Mouse (Mus musculus) lung, adult 2 months (tissue): ENCODE results near the gene Bcl11a.

Experiments used
- CTCF ChIP-seq: fragments of 200-500 bp; IDR thresholded peaks from 2 replicates; pipeline ENCODE4 v1.5.1; 2011; ENCODE audit warnings: mild to moderate bottlenecking, low read length, control low read depth; ENCODE audit not compliant: insufficient read depth
- POLR2A ChIP-seq: fragments of 200-500 bp; IDR thresholded peaks from 2 replicates; pipeline ENCODE4 v1.6.1; 2011; ENCODE audit warnings: low read depth, mild to moderate bottlenecking, control low read depth, low read length, borderline replicate concordance; ENCODE audit errors: extremely low read depth

DNA sequence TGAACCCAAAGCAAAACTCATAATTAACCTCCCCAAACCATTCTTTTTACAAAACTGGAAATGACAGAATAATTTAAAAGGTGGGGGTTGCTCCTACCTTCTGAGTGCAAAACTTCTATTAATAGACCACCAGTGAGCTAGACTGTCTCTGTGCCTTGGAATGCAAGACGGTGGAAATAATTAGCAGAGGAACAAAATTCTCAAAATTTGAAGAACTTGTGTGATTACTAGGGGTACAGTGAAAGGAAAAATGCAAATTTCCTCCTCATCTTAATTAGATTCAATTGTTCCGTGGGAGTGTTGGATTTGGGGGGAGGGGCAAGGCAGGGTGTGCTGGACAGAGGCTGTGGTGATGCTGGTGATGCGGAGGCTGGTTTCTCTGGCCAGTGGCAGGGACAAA lies 20.8 kb downstream of the Bcl11a start:
- TF ChIP-seq CTCF: no peak
- no peak for TF ChIP-seq POLR2A
